Comparison of ENCODE assay signal across 8 mouse cellular contexts in the genomic region with DNA sequence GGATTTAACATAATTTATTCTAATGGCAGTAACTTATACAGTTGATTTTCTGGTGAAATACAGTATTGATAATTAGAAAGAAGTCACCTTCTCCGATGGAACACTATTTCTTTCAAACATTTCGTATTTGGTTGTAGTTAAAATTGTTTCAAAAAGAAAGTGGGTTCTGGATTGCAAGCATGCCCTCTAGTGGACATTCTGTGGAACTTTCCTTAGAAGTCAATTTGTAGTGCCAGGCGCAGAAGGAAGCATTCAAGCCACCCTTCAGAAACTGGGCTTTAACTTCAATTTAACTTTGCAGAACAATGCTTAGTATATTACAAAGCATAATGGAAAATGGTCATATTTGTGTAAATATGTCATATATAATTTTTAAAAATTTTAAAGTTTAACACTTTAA.
DNase-seq lines count a peak whose midpoint lies in the region.

No protein-coding gene starts in this region.

- peak; percentile 35 for DNase-seq in kidney, adult 9 months
- no peak for DNase-seq in kidney, postnatal 4 days
- peak; percentile 9 for DNase-seq in thymus, postnatal 25 days
- no peak for DNase-seq in thymus, postnatal 4 days
- DNase-seq in c-Kit-negative CD71-positive TER-119-positive erythroid progenitor cells, embryonic 14.5 days (ENCODE audit: low read depth, low spot score) = peak; percentile 4
- DNase-seq in mesoderm, embryonic 11.5 days (ENCODE audit: low read depth, low spot score) = peak; percentile 32
- no peak for DNase-seq in adrenal gland, adult 18-20 months (ENCODE audit: low spot score in 2 of 2)
- no peak for DNase-seq in adrenal gland, postnatal 25 days

Comparison
In these comparisons a context has a peak if more than half of its experiments do, and no peak if none do; other contexts are left out.
1. DNase-seq: peak in kidney, adult 9 months (single experiment), thymus, postnatal 25 days (single experiment), c-Kit-negative CD71-positive TER-119-positive erythroid progenitor cells, embryonic 14.5 days (single experiment) and mesoderm, embryonic 11.5 days (single experiment); none in kidney, postnatal 4 days (0 of 2), thymus, postnatal 4 days (single experiment), adrenal gland, adult 18-20 months (0 of 2) and adrenal gland, postnatal 25 days (single experiment).